Mouse (Mus musculus) midbrain, embryonic 10.5 days (tissue): ENCODE data around the gene Ezr. TPM values are rescaled to one million over a fixed set of nuclear protein-coding genes. Genes with fewer than 3 reads are reported as not detected.
A peak's percentile ranks its signal among the peaks of the same experiment; 100 is the strongest.

Experiments used
- DNase-seq: peaks from one replicate; pipeline ENCODE4 v3.0.0-alpha.2; 2017; ENCODE audit warnings: low spot score
- H3K27ac ChIP-seq: fragments of 300-500 bp; sonication (generic); replicated peaks from 2 replicates; pipeline ENCODE4 v1.5.1; 2016; ENCODE audit warnings: mild to moderate bottlenecking
- H3K27me3 ChIP-seq: fragments of 300-500 bp; sonication (generic); 2 replicates; pipeline ENCODE4 v1.6.1; 2016; ENCODE audit warnings: low read depth, mild to moderate bottlenecking; ENCODE audit not compliant: poor library complexity, severe bottlenecking
- H3K36me3 ChIP-seq: fragments of 300-500 bp; sonication (generic); 2 replicates; pipeline ENCODE4 v1.6.1; 2016; ENCODE audit warnings: mild to moderate bottlenecking, moderate library complexity
- H3K4me1 ChIP-seq: fragments of 300-500 bp; sonication (generic); 2 replicates; pipeline ENCODE4 v1.6.1; 2016
- H3K4me3 ChIP-seq: fragments of 300-500 bp; sonication (generic); 2 replicates; pipeline ENCODE4 v1.5.1; 2016; ENCODE audit warnings: mild to moderate bottlenecking, moderate library complexity
- H3K9me3 ChIP-seq: fragments of 300-500 bp; sonication (generic); replicated peaks from 2 replicates; pipeline ENCODE4 v1.6.1; 2016; ENCODE audit warnings: mild to moderate bottlenecking
- WGBS: fragments of 180-500 bp; shearing (Covaris S2); methylation state at CpG from one replicate; pipeline ENCODE4 v1.1.7; 2016; 5-methylcytosine and 5-hydroxymethylcytosine counted together
- polyA plus RNA-seq: library from polyadenylated mRNA; unstranded; fragments of >200 nt; fragmentation: Nextera tagmentation; extraction: Ambion mirVana; gene quantifications from 2 replicates; pipeline ENCODE4 v1.2.1, GENCODE M21; 2016

Gene Ezr
- polyA plus RNA-seq, 1 experiment from 2014 or later: 56.7 TPM

DNA sequence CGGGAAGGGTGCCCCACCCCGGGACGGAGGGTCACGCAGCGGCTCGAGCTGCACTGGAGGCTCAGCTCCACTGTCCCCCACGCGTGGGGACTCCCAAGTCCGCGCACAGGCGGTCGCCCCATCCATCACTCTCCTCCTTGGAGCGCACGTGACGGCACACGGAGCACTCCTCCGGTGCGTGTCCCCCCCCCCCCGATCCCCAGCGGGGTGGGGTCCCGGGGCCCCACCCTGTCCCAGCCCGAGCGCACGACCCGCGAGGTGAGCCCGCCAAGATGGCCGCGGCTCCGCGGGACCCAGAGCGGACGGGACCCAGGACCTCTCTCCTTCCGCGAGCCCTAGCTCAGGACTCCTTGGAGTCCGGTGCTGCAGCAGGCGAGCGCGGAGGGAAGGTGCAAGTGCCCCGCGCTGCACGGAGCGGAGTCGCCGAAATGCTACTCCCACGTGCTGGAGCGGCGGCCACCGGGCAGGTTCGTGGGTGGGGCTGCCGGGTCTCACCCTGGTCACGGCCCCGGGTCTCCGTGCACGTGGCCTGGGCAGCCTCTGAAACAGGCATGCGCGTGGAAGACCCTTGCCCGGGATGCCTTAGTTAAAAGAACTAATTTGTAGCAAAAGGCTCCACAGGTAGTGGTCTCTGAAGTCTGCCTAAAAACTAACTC lies 550 bp upstream of the Ezr start:
- H3K27me3 ChIP-seq: peaks cover 60% of the 10 kb centered on the region
- peaks cover 55% of the 10 kb centered on the region for H3K4me1 ChIP-seq
- H3K4me3 ChIP-seq: peak overlapping the region; percentile 89
- no peaks in the 10 kb centered on the region for H3K36me3 ChIP-seq
- H3K27ac ChIP-seq: peak overlapping the region; percentile 94
- under 1% methylated on average over 57 of the region's 58 CpGs for WGBS
- H3K9me3 ChIP-seq: no peaks in the 10 kb centered on the region
- peak; percentile 74 for DNase-seq

DNA sequence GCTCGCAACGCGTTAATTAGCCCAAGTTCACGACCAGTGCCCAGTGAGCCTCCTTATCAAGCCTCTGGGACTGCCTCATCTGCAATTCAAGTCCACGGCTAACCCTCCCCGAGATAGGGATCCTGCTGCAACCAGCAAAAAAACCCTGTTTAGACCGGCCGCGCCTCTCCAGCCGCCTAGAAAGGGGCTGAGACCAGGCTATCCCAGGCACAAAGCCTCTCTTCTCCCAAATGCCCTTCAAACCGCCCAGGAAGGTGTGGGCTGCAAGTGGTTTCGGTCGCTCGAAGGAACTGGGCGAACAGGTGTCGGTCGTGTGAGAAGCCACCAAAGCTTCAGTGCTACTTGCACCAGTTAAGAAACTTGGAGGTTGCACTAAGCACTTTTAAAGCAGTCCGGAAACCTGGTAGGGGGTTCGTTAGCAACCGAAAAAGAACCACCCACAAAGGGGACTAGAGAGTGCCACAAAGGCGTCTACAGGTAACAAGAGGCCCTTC lies 504 bp downstream of the Ezr start:
- no peaks in the 10 kb centered on the region for H3K9me3 ChIP-seq
- peak overlapping the region; percentile 89 for H3K4me3 ChIP-seq
- H3K27ac ChIP-seq: peak overlapping the region; percentile 94
- peak; percentile 61 for DNase-seq
- 2% methylated on average over 21 of the region's 21 CpGs for WGBS
- H3K36me3 ChIP-seq: no peaks in the 10 kb centered on the region
- peaks cover 60% of the 10 kb centered on the region for H3K27me3 ChIP-seq
- H3K4me1 ChIP-seq: peaks cover 63% of the 10 kb centered on the region

DNA sequence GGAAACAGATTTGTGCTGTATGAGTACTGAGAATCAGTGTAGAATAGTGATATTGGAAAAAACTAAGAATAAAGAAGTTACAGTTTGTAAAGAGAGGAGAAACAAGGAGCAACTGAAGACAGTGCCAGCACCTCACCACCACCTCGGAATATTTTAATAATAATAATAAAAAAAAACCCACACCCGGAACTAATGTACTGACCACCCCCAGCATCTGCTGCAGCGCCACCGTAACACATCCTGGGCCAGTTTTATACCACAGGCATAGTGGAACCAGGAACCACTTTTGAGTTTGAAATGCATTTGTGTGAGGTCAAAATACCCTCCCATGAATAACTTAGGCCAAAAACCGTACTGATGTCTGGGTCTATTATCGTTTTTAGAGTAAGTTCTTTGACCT lies 1.3 kb downstream of the Ezr start:
- WGBS: 56% methylated on average over 6 of the region's 6 CpGs
- H3K4me1 ChIP-seq: peaks cover 72% of the 10 kb centered on the region

DNA sequence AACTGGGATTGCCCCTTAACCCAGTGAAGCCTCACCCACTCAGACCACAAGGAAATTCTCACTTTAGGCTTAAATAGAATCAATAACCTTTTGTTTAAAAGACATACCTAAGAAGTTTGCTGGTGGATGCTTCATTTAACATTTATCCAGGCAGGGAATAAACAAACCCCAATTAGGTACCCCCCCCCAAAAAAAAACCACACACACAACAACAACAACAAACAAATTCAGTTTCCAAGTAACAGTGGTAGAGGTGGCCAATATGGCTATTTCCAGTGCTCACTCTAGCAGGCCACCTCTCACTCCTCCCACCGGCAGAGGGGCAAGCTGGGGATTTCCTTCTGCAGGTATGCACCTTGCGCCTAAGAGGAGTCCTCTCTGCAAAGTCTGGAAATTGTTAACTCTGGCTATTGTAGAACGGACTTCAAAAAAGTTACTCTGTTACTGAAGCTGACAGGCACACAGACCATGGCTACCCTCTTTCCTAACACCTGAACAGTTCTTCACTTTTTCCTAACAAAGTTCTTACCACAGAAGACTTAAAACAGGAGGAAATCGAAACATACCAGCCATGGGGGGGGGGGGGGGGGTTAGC lies 2.0 kb downstream of the Ezr start:
- no peaks in the 10 kb centered on the region for H3K36me3 ChIP-seq
- H3K9me3 ChIP-seq: no peaks in the 10 kb centered on the region
- peak overlapping the region; percentile 89; the same call in 1 of the 2 replicates for H3K4me3 ChIP-seq
- peaks cover 78% of the 10 kb centered on the region for H3K4me1 ChIP-seq
- H3K27me3 ChIP-seq: peaks cover 59% of the 10 kb centered on the region
- DNase-seq: no peak
- H3K27ac ChIP-seq: no peak overlapping the region
- 57% methylated on average over 4 of the region's 4 CpGs for WGBS

More for the DNA sequence above, 1.3 kb downstream of the Ezr start:
- no peak overlapping the region for H3K27ac ChIP-seq
- no peaks in the 10 kb centered on the region for H3K9me3 ChIP-seq
- DNase-seq: no peak
- peak overlapping the region; percentile 89 for H3K4me3 ChIP-seq
- peaks cover 60% of the 10 kb centered on the region for H3K27me3 ChIP-seq
- no peaks in the 10 kb centered on the region for H3K36me3 ChIP-seq

DNA sequence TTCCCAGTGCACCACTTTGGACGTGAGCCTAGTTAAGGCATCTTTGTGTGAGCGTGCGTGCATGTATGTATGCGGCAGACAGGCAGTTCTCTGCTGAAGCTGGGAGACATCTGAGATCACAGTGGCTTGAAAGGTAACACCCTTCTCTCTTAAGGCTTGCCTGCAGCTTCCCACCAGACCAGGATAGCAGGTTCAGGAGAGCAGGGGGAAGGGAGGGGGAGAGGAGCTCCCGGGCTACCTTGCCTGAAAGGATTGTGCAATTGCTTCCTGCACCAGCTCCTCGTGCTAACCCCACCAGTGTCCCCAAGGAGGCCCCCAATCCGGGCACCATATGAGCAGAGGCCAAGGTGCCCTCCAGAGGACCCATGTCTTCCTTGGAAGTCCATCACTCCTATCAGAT lies 3.0 kb downstream of the Ezr start:
- H3K4me1 ChIP-seq: peaks cover 84% of the 10 kb centered on the region
- WGBS: 37% methylated on average over 7 of the region's 7 CpGs
- no peaks in the 10 kb centered on the region for H3K9me3 ChIP-seq
- peak overlapping the region; percentile 58 for H3K4me3 ChIP-seq
- H3K27ac ChIP-seq: no peak overlapping the region
- DNase-seq: no peak
- peaks cover 51% of the 10 kb centered on the region for H3K27me3 ChIP-seq
- no peaks in the 10 kb centered on the region for H3K36me3 ChIP-seq

DNA sequence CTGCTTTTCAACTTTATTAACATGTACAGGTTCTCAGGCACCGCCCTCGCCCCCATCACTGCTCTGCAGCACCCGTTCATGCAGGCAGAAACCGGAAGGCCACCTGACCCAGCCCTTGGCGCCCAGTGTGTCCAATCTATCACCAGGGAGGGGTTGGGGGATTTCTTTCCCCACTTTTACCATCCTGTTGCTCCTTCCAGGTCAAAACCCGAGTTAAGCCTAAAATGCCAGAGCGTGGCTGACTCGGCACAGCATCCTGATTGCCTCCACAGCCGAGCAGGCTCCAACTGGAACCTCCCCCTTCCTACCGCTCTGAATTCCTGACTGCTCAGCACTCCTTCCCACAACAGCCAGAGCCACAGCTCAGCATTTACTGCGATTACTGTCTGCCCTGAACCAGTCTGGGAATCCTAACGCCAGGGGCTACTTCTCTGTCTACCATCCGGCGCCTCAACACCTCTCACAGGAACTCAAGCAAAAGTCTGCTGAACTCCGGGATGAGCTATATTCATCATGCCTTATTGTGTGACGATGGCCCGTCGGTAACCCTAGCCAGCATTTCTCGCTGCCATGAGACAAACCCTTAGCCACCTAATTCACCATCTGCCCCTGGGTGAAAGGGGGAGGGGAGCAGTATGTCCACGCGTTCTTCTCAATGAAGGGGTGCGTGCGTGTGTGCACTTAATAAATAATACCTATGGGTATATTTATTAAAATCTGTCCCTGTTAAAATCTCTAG lies 3.6 kb downstream of the Ezr start:
- H3K27me3 ChIP-seq: peaks cover 44% of the 10 kb centered on the region
- 10% methylated on average over 23 of the region's 23 CpGs for WGBS
- no peaks in the 10 kb centered on the region for H3K9me3 ChIP-seq
- peak; percentile 69 for DNase-seq
- no peaks in the 10 kb centered on the region for H3K36me3 ChIP-seq
- H3K4me1 ChIP-seq: peaks cover 84% of the 10 kb centered on the region
- H3K27ac ChIP-seq: peak overlapping the region; percentile 73
- H3K4me3 ChIP-seq: peak overlapping the region; percentile 58

DNA sequence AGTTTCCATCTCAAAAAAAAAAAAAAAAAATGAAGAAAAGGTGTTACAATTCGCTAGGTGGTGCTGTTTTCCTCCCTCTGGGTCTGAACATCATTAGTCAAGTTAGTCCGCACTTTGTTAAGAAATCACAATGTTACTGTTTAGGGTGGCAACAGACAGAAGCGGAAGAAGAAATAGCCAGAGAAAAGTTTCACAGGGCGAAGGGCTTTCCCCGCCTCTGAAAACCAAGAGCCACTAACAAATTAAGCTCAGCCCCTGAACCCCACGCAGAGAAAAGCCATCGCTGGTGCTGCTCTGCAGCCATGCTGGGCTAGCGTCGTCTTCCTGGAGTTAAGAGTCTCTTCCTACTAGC lies 4.3 kb downstream of the Ezr start:
- peak; percentile 52 for DNase-seq
- Histone ChIP-seq H3K27me3 (peaks cover 38% of the 10 kb centered on the region), H3K4me3 (peak overlapping the region; percentile 58), H3K4me1 (peaks cover 78% of the 10 kb centered on the region), H3K9me3 (no peaks in the 10 kb centered on the region), H3K27ac (peak overlapping the region; percentile 73), H3K36me3 (no peaks in the 10 kb centered on the region)
- WGBS: 2% methylated on average over 9 of the region's 9 CpGs

DNA sequence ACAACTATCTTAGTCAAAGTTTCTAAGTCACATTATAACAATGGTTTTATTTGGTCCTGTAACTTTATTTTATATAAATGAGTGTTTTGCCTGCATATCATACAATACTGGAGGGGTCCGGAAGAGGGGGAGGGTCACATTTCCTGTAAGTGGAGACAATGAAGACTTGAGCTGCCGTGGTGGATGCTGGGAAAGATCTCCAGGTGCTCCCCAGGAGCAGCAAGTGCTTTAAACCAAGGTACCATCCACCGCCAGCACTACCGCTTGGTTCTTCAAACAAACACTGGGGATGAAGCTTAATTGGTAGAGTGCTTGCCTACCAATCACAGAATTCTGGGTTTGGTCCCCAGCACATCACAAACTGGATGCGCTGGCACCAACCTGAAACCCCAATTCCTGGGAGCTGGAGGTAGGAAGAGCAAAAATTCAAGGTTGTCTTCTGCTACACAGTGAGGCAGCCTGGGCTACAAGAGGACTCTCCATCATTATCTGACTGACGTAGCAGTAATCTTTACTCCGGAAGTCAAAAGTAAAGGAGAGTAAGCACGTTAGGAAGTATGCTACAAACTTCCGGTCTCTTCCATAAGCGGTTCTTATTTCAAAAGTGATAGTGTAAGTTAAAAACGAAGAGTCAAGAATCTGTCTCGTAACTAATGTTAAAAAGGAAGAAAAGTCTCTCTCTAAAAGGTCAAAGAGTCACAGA lies 4.8 kb downstream of the Ezr start:
- H3K4me1 ChIP-seq: peaks cover 73% of the 10 kb centered on the region
- DNase-seq: no peak

DNA sequence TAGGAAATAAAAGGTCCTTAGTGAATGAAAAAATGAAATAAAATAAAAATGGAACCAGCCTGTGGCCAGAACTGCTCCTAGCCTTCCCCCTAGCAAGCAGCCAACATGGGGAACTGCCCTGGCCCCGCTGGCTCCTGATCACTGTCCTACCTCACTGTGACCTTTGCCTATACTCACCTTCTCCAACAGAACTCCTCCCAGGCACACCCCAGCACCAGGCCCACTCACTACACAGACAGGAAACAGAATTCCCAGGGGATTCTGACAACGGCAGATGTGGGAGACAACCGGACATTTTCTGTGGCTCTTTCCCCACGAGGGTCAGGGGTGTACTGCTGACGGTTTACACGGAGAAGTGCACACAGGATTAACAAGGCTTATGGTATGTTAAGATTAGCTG lies 5.5 kb downstream of the Ezr start:
- no peak for DNase-seq
- peak overlapping the region; percentile 57; the same call in 1 of the 2 replicates for H3K27ac ChIP-seq
- 78% methylated on average over 6 of the region's 6 CpGs for WGBS
- H3K4me1 ChIP-seq: peaks cover 68% of the 10 kb centered on the region
- H3K36me3 ChIP-seq: no peaks in the 10 kb centered on the region
- H3K4me3 ChIP-seq: no peak overlapping the region
- H3K27me3 ChIP-seq: peaks cover 31% of the 10 kb centered on the region
- no peaks in the 10 kb centered on the region for H3K9me3 ChIP-seq

More for the DNA sequence above, 4.8 kb downstream of the Ezr start:
- Histone ChIP-seq H3K27ac (no peak overlapping the region), H3K9me3 (no peaks in the 10 kb centered on the region), H3K36me3 (no peaks in the 10 kb centered on the region), H3K4me3 (peak overlapping the region; percentile 58; the same call in 1 of the 2 replicates), H3K27me3 (peaks cover 36% of the 10 kb centered on the region)
- WGBS: 72% methylated on average over 12 of the region's 12 CpGs

DNA sequence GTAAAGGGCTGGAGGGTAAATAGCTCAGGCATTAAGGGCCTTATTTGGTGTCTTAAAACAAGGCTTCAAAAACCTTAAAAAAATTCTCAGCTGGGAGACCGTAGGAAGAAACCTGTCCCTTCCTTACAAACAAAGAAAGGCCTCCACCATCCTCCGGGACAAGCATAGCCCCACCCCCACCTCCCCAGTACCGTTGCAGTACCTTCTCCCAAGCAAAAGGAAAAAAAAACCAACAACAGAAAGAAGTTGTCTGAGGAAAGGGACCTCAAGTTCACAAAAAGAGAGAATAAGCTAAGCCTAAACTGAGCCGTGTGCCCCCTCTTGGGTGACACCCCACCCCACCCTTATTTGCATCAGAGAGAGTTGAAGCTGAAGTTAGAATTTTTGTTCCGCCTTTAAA lies 6.0 kb downstream of the Ezr start:
- 30% methylated on average over 5 of the region's 5 CpGs for WGBS
- H3K4me1 ChIP-seq: peaks cover 67% of the 10 kb centered on the region
- H3K27ac ChIP-seq: peak overlapping the region; percentile 57; the same call in 1 of the 2 replicates
- H3K9me3 ChIP-seq: no peaks in the 10 kb centered on the region
- H3K27me3 ChIP-seq: peaks cover 26% of the 10 kb centered on the region
- no peak overlapping the region for H3K4me3 ChIP-seq
- no peak for DNase-seq
- H3K36me3 ChIP-seq: no peaks in the 10 kb centered on the region

DNA sequence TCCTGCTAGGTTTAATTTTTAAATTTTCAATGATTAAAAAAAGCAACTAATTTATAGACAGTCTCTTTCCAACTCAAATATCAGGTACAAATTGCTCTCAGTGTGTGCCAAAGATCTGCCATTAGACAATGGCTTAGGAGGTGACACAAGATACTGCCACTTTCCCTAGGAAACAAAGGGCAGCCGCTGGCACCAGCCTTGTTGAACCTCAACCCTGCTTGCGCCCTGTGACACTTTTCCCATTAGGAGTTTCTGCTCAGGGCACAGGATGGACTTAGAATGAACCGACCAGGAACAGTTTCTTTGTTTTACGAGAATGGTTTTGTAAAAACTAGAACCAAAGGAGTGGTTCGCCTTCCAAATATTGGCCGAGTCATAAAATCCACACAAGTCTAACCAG lies 6.5 kb downstream of the Ezr start:
- 63% methylated on average over 6 of the region's 6 CpGs for WGBS
- Histone ChIP-seq H3K4me3 (no peak overlapping the region), H3K9me3 (no peaks in the 10 kb centered on the region), H3K27me3 (peaks cover 22% of the 10 kb centered on the region), H3K4me1 (peaks cover 63% of the 10 kb centered on the region), H3K27ac (peak overlapping the region; percentile 57; the same call in 1 of the 2 replicates), H3K36me3 (no peaks in the 10 kb centered on the region)
- DNase-seq: no peak

DNA sequence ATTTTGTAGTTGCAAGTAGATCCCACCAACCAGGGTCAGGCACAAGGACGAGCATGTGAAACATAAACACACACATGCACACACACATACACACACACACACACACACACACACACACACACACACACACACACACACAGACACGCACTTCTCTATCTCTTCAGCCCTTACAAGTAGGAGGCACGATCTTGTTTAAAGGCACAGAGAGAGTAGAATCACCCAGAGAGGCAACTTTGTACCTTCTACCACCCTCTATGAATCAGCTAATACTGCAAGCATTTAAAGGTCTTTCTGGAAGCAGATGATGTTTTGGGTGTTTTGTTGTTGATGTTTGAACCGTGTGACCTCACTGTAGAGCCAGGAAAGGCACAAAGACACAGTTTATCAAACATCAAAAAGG lies 6.9 kb downstream of the Ezr start:
- Histone ChIP-seq H3K4me3 (no peak overlapping the region), H3K27me3 (peaks cover 17% of the 10 kb centered on the region), H3K4me1 (peaks cover 58% of the 10 kb centered on the region), H3K27ac (peak overlapping the region; percentile 64; the same call in 1 of the 2 replicates), H3K36me3 (no peaks in the 10 kb centered on the region), H3K9me3 (no peaks in the 10 kb centered on the region)
- WGBS: 87% methylated on average over 4 of the region's 4 CpGs
- DNase-seq: no peak
